Mouse (Mus musculus) midbrain, embryonic 16.5 days (tissue): ENCODE results near the gene Gse1. TPM values are rescaled to one million over a fixed set of nuclear protein-coding genes. Genes with fewer than 3 reads are reported as not detected.
A peak's percentile ranks its signal among the peaks of the same experiment; 100 is the strongest.

Source experiments
- ATAC-seq: fragments of 200-750 bp; cut with Nextera tagmentation; 2 replicates; pipeline ENCODE4 v1.8.0; 2017; ENCODE audit warnings: moderate TSS enrichment
- H3K27ac ChIP-seq: fragments of 300-500 bp; sonication (generic); 2 replicates; pipeline ENCODE4 v1.5.1; 2014; ENCODE audit warnings: mild to moderate bottlenecking, low read length, mixed read lengths
- H3K27me3 ChIP-seq: fragments of 300-500 bp; sonication (generic); 2 replicates; pipeline ENCODE4 v1.6.1; 2014; ENCODE audit warnings: low read depth, low read length, mixed read lengths; ENCODE audit not compliant: control insufficient read depth, insufficient read depth
- H3K36me3 ChIP-seq: fragments of 300-500 bp; sonication (generic); 2 replicates; pipeline ENCODE4 v1.6.1; 2014; ENCODE audit warnings: mild to moderate bottlenecking, low read length, moderate library complexity, mixed read lengths; ENCODE audit not compliant: control insufficient read depth, insufficient read depth
- H3K4me1 ChIP-seq: fragments of 300-500 bp; sonication (generic); 2 replicates; pipeline ENCODE4 v1.6.1; 2014; ENCODE audit warnings: mild to moderate bottlenecking, low read length, mixed read lengths; ENCODE audit not compliant: control insufficient read depth, insufficient read depth
- H3K4me2 ChIP-seq: fragments of 300-500 bp; sonication (generic); 2 replicates; pipeline ENCODE4 v1.6.1; 2014; ENCODE audit warnings: mild to moderate bottlenecking, low read length, mixed read lengths
- H3K4me3 ChIP-seq: fragments of 300-500 bp; sonication (generic); 2 replicates; pipeline ENCODE4 v1.5.1; 2014; ENCODE audit warnings: low read depth, mild to moderate bottlenecking, low read length, moderate library complexity, mixed read lengths
- H3K9ac ChIP-seq: fragments of 300-500 bp; sonication (generic); 2 replicates; pipeline ENCODE4 v1.6.1; 2014; ENCODE audit warnings: low read depth, low read length, mixed read lengths
- H3K9me3 ChIP-seq: fragments of 300-500 bp; sonication (generic); replicated peaks from 2 replicates; pipeline ENCODE4 v1.6.1; 2014; ENCODE audit warnings: mild to moderate bottlenecking, low read length, mixed read lengths; ENCODE audit not compliant: control insufficient read depth, poor library complexity, severe bottlenecking
- WGBS: fragments of 180-500 bp; shearing (Covaris S2); extraction: QIAGEN DNeasy Blood & Tissue Kit; methylation state at CpG from one replicate; pipeline ENCODE4 v1.1.7; 2014; 5-methylcytosine and 5-hydroxymethylcytosine counted together
- polyA plus RNA-seq: library from polyadenylated mRNA; unstranded; fragments of >200 nt; fragmentation: Nextera tagmentation; extraction: Ambion mirVana; gene quantifications from 2 replicates; pipeline ENCODE4 v1.2.1, GENCODE M21; 2015

Gse1 gene
- polyA plus RNA-seq, 1 experiment from 2014 or later, result 13.3 TPM

GRCm38 (mm10) chr8:120585521-120585920 lies 357.3 kb downstream of the Gse1 start:
- H3K4me2 ChIP-seq, result no peak overlapping the region
- peaks cover 6% of the 10 kb centered on the region for H3K4me1 ChIP-seq
- H3K27me3 ChIP-seq, result no peaks in the 10 kb centered on the region
- no peak overlapping the region for H3K4me3 ChIP-seq
- H3K27ac ChIP-seq, result no peak overlapping the region
- no peak overlapping the region for H3K9ac ChIP-seq
- no peaks in the 10 kb centered on the region for H3K36me3 ChIP-seq
- no peak for ATAC-seq
- WGBS, result 96% methylated on average over 10 of the region's 10 CpGs
- H3K9me3 ChIP-seq, result no peaks in the 10 kb centered on the region

GRCm38 (mm10) chr8:120588908-120589771 lies 360.9 kb downstream of the Gse1 start, which contains the start of gene Gins2:
Gins2 (minus strand) TSS chr8:120589304.
- no peaks in the 10 kb centered on the region for H3K36me3 ChIP-seq
- peak within 1 kb of the TSS; percentile 57 for H3K4me3 ChIP-seq
- H3K27ac ChIP-seq, result peak within 1 kb of the TSS; percentile 10; the same call in 1 of the 2 replicates
- no peaks in the 10 kb centered on the region for H3K27me3 ChIP-seq
- WGBS, result under 1% methylated on average over 66 of the region's 67 CpGs
- H3K9ac ChIP-seq, result peak within 1 kb of the TSS; percentile 59
- H3K4me2 ChIP-seq, result peak within 1 kb of the TSS; percentile 99
- peaks cover 6% of the 10 kb centered on the region for H3K4me1 ChIP-seq
- ATAC-seq, result peak; percentile 98
- H3K9me3 ChIP-seq, result no peaks in the 10 kb centered on the region

- Histone ChIP-seq H3K9ac (peak overlapping the region; percentile 54), H3K27ac (no peak overlapping the region), H3K4me2 (peak overlapping the region; percentile 99), H3K27me3 (no peaks in the 10 kb centered on the region), H3K36me3 (no peaks in the 10 kb centered on the region), H3K4me1 (peaks cover 6% of the 10 kb centered on the region), H3K9me3 (no peaks in the 10 kb centered on the region), H3K4me3 (peak overlapping the region; percentile 57)
- ATAC-seq, result no peak
- WGBS, result 59% methylated on average over 2 of the region's 2 CpGs
Observed at GRCm38 (mm10) chr8:120589921-120590320, 361.7 kb downstream of the Gse1 start.

GRCm38 (mm10) chr8:120591587-120592292 lies 363.5 kb downstream of the Gse1 start:
- ATAC-seq, result no peak
- H3K27ac ChIP-seq, result no peak overlapping the region
- H3K27me3 ChIP-seq, result no peaks in the 10 kb centered on the region
- WGBS, result 79% methylated on average over 10 of the region's 10 CpGs
- H3K4me3 ChIP-seq, result no peak overlapping the region
- H3K4me2 ChIP-seq, result no peak overlapping the region
- H3K4me1 ChIP-seq, result peaks cover 6% of the 10 kb centered on the region
- H3K9me3 ChIP-seq, result no peaks in the 10 kb centered on the region
- H3K9ac ChIP-seq, result no peak overlapping the region
- H3K36me3 ChIP-seq, result no peaks in the 10 kb centered on the region

- no peak for ATAC-seq
- WGBS, result 91% methylated on average over 5 of the region's 5 CpGs
Observed at GRCm38 (mm10) chr8:120594571-120594970, 366.3 kb downstream of the Gse1 start.

GRCm38 (mm10) chr8:120595963-120596362 lies 367.7 kb downstream of the Gse1 start:
- H3K27me3 ChIP-seq, result no peaks in the 10 kb centered on the region
- no peaks in the 10 kb centered on the region for H3K36me3 ChIP-seq
- no peak overlapping the region for H3K4me2 ChIP-seq
- ATAC-seq, result no peak
- no peak overlapping the region for H3K4me3 ChIP-seq
- H3K27ac ChIP-seq, result no peak overlapping the region
- 13% methylated on average over 5 of the region's 5 CpGs for WGBS
- H3K4me1 ChIP-seq, result no peaks in the 10 kb centered on the region
- no peaks in the 10 kb centered on the region for H3K9me3 ChIP-seq
- no peak overlapping the region for H3K9ac ChIP-seq

More at GRCm38 (mm10) chr8:120594571-120594970, 366.3 kb downstream of the Gse1 start:
- Histone ChIP-seq H3K9me3 (no peaks in the 10 kb centered on the region), H3K36me3 (no peaks in the 10 kb centered on the region), H3K27ac (no peak overlapping the region), H3K4me3 (no peak overlapping the region), H3K27me3 (no peaks in the 10 kb centered on the region), H3K9ac (no peak overlapping the region), H3K4me2 (no peak overlapping the region), H3K4me1 (no peaks in the 10 kb centered on the region)

- WGBS, result 31% methylated on average over 24 of the region's 24 CpGs
- no peaks in the 10 kb centered on the region for H3K9me3 ChIP-seq
- no peaks in the 10 kb centered on the region for H3K27me3 ChIP-seq
- H3K9ac ChIP-seq, result no peak overlapping the region
- H3K4me2 ChIP-seq, result no peak overlapping the region; the same call in 1 of the 2 replicates
- H3K27ac ChIP-seq, result no peak overlapping the region
- peak; percentile 38; the same call in 1 of the 2 replicates for ATAC-seq
- peaks cover 6% of the 10 kb centered on the region; the same call in 1 of the 2 replicates for H3K4me1 ChIP-seq
- no peaks in the 10 kb centered on the region for H3K36me3 ChIP-seq
- H3K4me3 ChIP-seq, result no peak overlapping the region
Observed at GRCm38 (mm10) chr8:120598579-120598978, 370.3 kb downstream of the Gse1 start.

GRCm38 (mm10) chr8:120599504-120599903 lies 371.2 kb downstream of the Gse1 start:
- no peak for ATAC-seq
- Histone ChIP-seq H3K9ac (no peak overlapping the region), H3K27me3 (no peaks in the 10 kb centered on the region), H3K4me2 (no peak overlapping the region), H3K4me1 (peaks cover 6% of the 10 kb centered on the region; the same call in 1 of the 2 replicates), H3K4me3 (no peak overlapping the region), H3K27ac (no peak overlapping the region), H3K36me3 (no peaks in the 10 kb centered on the region), H3K9me3 (no peaks in the 10 kb centered on the region)
- 57% methylated on average over 7 of the region's 7 CpGs for WGBS
